Mouse (Mus musculus) embryonic fibroblast, embryonic 13.5 days (primary cell): ENCODE results near the gene Ccdc14.

ENCODE experiments used
- CTCF ChIP-seq: IDR thresholded peaks from 2 replicates; pipeline ENCODE4 v1.5.1; 2011; ENCODE audit warnings: mild to moderate bottlenecking, control low read depth, low read length, moderate library complexity, borderline replicate concordance; ENCODE audit not compliant: insufficient read depth
- POLR2A ChIP-seq: IDR thresholded peaks from 2 replicates; pipeline ENCODE4 v1.6.1; 2011; ENCODE audit warnings: low read depth, mild to moderate bottlenecking, control low read depth, low read length, moderate library complexity

DNA sequence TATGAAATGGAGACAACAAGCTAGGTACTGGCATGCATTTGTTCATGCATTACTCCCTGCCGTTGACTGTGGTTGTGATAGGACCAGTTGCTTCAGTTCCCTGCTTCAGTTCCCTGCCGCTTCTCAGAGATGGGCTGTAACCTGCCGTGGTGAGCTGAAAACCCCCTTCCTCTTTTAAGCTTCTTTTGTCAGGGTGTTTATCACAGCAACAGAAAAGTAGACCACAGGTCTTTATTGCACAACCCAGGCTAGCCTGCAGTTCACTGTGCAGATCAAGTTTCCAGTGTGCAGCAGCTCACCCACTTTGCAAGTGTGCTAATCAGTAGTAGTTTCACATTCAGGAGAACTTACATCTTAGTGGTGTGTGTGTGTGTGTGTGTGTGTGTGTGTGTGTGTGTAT, 62.6 kb downstream of the Ccdc14 start:
- TF ChIP-seq POLR2A (no peak), CTCF (no peak)
